Mouse (Mus musculus) inflammation-experienced regulatory T-cells, adult 16 weeks (primary cell): ENCODE data around the gene 4930433I11Rik. TPM values are rescaled to one million over a fixed set of nuclear protein-coding genes. Genes with fewer than 3 reads are reported as not detected.

Source experiments
- polyA plus RNA-seq: library from polyadenylated mRNA; unstranded; fragments of 100-300 nt; shearing (Covaris generic); gene quantifications from one replicate; pipeline ENCODE4 v1.2.1, GENCODE M21; 2017

4930433I11Rik gene
- not detected for polyA plus RNA-seq

DNA sequence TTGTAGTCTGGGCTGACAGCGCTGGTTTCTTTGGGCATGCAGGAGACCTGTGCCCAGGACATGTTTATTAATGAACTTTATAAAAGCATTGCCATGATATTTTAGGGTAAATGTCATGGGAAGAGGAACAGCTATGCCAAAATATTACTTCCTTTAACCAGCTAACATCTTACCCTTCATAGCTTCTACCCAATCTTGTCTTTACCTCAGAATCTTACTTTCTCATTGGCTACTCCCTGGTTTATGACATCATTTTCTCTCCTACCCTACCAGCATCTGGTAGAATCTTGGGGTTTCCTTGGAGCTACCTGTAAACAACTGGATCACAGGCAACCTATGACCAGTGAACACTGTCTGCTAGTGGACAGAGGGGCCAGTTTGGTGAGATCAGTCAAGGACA lies at the start of gene 4930433I11Rik:
4930433I11Rik (plus strand) TSS at position 301 of the 400 bp plus-strand sequence.

DNA sequence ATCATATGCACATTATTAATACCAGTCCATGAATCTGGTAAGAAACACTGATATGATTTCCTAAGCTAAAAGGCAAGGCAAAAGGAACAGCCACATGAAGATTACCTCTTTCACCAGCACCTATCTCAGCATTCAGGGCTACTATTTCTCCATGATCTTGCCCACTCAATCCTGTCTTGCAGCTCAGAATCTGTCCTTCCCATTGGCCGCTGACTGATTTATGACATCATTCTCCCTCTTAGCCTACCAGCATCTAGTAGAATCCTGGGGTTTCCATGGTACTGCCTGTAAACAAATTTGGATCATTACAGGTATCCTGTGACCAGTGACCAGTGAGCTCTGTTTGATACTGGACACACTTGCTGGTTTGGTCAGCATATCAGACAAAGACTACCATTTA lies 45.1 kb downstream of the 4930433I11Rik start, which contains the start of gene Gm4884:
Gm4884 (plus strand) TSS at position 301 of the 400 bp plus-strand sequence.

Other genes starting within 250 kb of the 4930433I11Rik start
- not detected for gene Vstm2b, start 89.2 kb upstream of the 4930433I11Rik start, polyA plus RNA-seq
- not detected for gene Gm4884, start 45.2 kb downstream of the 4930433I11Rik start, polyA plus RNA-seq
- not detected for gene Gm5592, start 166.3 kb downstream of the 4930433I11Rik start, polyA plus RNA-seq